Mouse (Mus musculus): ENCODE measurements at regions not wholly inside any gene's neighbourhood (a gene's known extent, or its start where the extent isn't known, plus 50 kb on each side); places are given as distances from the start of the nearest gene placed in this dataset.

DNA sequence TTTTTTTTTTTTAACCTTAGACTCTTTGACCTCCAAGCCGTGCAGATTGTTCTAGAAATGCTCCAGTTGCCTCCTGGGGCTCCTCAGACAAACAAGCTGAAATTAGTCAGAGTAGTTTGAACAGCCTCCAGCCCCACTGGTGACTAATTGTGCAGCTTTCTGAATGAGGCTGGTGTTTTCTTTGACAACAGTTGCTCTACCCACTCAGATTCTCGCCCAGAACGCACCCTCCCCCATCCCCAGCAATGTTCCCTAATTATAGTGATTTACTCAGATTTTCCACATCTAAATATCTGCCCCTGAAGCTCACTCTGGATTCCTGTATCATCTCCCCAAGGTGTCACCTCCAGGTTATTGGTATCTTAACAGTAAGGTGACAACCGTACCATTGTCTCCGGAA lies 76.4 kb upstream of the Rybp start:
- Histone ChIP-seq H3K4me3 (ENCODE audit: insufficient read depth, low read length) (no peak overlapping the region), H3K27ac (ENCODE audit: insufficient read depth, low read length) (no peak overlapping the region), H3K4me1 (ENCODE audit: control insufficient read depth, insufficient read depth, low read length) (no peaks in the 10 kb centered on the region)
- TF ChIP-seq POLR2A (IDR thresholded peaks at IDR 0.05; ENCODE audit: extremely low read depth, insufficient read depth, low read length) (no peak), CTCF (IDR thresholded peaks at IDR 0.05; ENCODE audit: extremely low read depth, insufficient read depth, low read length) (no peak)

DNA sequence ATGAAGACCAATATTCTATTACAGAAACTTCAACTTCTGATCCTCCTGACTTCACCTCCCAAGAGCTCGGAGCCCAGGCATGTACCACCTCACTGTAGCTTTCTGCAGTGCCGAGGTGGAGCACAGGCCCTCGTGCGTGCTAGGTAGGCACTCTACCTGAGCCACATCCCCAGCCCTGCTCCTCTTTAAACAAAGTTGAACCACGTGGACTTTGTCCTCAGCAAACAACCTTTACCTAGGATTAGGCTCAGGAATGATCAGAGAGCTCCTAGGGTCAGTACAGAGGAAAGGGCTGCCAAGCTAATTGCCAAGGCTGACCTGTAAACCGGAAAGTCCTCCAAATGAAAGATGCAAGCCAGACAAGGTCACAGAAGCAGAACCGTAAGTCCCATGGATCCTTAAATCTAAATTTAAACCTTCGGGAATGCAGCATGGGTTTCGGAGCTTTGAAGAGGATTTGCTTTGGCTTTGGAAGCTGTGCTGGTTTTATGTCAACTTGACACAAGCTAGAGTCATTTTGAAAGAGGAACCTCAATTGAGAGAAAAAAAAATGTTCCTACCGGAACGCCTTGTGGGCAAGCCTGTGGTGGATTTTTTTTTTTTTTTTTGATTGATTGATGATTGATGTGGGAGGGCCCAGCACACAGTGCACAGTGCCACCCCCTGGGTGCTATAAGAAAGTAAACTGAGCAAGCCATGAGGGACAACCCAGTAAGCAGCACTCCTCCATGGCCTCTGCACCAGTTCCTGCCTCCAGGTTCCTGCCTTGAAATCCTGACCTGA lies 69.5 kb upstream of the Rybp start:
- Histone ChIP-seq H3K4me1 (ENCODE audit: control insufficient read depth, insufficient read depth, low read length) (no peaks in the 10 kb centered on the region), H3K4me3 (ENCODE audit: insufficient read depth, low read length) (no peak overlapping the region), H3K27ac (ENCODE audit: insufficient read depth, low read length) (no peak overlapping the region)
- TF ChIP-seq POLR2A (IDR thresholded peaks at IDR 0.05; ENCODE audit: extremely low read depth, insufficient read depth, low read length), result no peak
- TF ChIP-seq CTCF (IDR thresholded peaks at IDR 0.05; ENCODE audit: extremely low read depth, insufficient read depth, low read length), result no peak

GRCm38 (mm10) chr6:100355858-100356257 lies 68.6 kb upstream of the Rybp start:
- Histone ChIP-seq H3K4me3 (ENCODE audit: insufficient read depth, low read length) (no peak overlapping the region), H3K4me1 (ENCODE audit: control insufficient read depth, insufficient read depth, low read length) (no peaks in the 10 kb centered on the region), H3K27ac (ENCODE audit: insufficient read depth, low read length) (no peak overlapping the region)
- no peak for TF ChIP-seq CTCF (IDR thresholded peaks at IDR 0.05; ENCODE audit: extremely low read depth, insufficient read depth, low read length)
- no peak for TF ChIP-seq POLR2A (IDR thresholded peaks at IDR 0.05; ENCODE audit: extremely low read depth, insufficient read depth, low read length)

DNA sequence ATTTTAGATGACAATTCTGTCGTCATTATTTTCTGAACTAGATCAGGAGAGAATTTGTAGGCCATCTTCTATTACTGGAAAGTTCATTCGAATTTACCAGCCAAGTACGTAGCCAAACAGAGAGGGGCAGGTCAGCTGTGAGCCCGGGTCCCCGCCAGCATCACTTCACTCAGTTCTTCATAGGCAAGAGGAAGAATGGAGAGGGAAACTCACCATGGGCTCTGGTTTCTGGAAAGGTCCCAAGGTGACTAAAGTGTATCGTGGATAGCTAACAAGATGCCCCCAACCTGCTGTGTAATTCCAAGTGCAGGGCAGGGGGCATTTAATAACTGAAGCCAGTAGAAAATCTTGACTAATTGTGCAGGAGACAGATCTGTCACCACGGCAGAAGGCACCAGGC lies 60.2 kb upstream of the Rybp start:
- H3K4me1 ChIP-seq (ENCODE audit: control insufficient read depth, insufficient read depth, low read length), result no peaks in the 10 kb centered on the region
- H3K27ac ChIP-seq (ENCODE audit: insufficient read depth, low read length), result no peak overlapping the region
- no peak overlapping the region for H3K4me3 ChIP-seq (ENCODE audit: insufficient read depth, low read length)
- TF ChIP-seq POLR2A (IDR thresholded peaks at IDR 0.05; ENCODE audit: extremely low read depth, insufficient read depth, low read length) (no peak), CTCF (IDR thresholded peaks at IDR 0.05; ENCODE audit: extremely low read depth, insufficient read depth, low read length) (no peak)

GRCm38 (mm10) chr6:100345073-100345472 lies 57.8 kb upstream of the Rybp start:
- H3K4me1 ChIP-seq (ENCODE audit: control insufficient read depth, insufficient read depth, low read length), result no peaks in the 10 kb centered on the region
- TF ChIP-seq CTCF (IDR thresholded peaks at IDR 0.05; ENCODE audit: extremely low read depth, insufficient read depth, low read length) (no peak), POLR2A (IDR thresholded peaks at IDR 0.05; ENCODE audit: extremely low read depth, insufficient read depth, low read length) (no peak)
- H3K4me3 ChIP-seq (ENCODE audit: insufficient read depth, low read length), result no peak overlapping the region
- no peak overlapping the region for H3K27ac ChIP-seq (ENCODE audit: insufficient read depth, low read length)

DNA sequence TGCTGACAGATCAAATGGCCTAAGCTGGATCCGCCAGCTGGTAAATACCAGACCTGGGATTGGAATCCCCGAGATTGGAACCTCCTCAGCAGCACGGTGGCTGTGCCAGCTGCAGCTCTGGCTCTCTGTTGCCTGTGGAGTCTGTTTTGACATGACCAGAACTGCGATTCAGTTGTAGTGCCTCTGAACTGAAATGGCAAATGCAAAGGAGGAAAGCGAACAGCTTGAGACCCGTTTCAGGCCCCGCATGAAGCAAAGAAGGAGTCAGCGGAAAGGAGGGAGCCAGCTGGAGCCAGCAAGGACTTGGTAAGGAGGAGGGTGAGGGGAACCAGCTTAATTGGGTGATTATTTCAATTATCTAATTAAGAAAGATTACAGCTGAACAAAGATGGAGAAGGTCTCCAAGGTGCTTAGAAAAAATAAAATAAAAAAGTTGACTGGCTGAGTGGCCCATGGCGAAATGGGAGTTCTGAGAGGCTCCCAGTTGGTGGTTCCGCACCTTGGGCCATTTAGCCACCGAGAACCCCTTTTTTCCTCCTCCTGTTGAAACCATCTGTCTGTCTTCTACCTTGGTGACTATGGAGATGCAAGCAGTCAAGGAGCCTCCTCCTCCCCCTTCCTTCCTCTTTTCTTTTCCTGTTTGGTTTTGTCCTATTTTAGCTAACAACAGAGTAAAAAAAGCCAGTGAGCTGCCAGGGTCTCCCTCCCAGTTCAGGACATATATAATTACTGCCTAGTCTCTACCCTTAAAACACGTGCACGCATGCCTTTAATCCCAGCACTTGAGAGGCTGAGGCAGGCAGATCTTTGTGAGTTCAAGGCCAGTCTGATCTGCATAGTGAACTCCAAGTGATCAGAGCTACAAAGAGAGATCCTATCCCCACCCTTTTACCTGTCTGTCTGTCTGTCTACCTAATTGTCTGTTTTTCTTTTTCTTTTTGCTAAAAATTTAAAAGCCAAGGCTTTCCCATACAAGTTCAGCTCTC lies 54.3 kb upstream of the Rybp start:
- Histone ChIP-seq H3K4me3 (ENCODE audit: insufficient read depth, low read length) (no peak overlapping the region), H3K4me1 (ENCODE audit: control insufficient read depth, insufficient read depth, low read length) (no peaks in the 10 kb centered on the region), H3K27ac (ENCODE audit: insufficient read depth, low read length) (no peak overlapping the region)
- TF ChIP-seq CTCF (IDR thresholded peaks at IDR 0.05; ENCODE audit: extremely low read depth, insufficient read depth, low read length) (no peak), POLR2A (IDR thresholded peaks at IDR 0.05; ENCODE audit: extremely low read depth, insufficient read depth, low read length) (no peak)

DNA sequence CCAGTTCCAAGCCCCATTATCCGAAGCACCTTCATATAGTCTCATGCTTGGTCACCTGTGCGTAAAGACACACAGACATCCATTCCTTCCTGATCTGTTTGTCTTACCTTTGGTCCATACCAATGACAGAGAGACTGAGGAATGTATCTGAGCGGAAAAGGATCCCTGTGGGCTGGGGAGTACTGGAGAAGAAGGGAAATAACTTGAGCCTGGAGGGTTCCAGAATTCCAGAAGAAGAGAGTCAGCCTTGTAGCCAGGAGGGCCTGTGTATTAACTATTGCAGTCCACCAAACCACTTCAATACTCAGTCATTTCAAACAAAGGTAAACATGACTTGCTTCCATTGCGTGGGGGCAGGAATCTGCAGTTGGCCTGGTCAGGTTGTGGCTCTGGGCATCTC lies 51.0 kb upstream of the Rybp start:
- Histone ChIP-seq H3K4me1 (ENCODE audit: control insufficient read depth, insufficient read depth, low read length) (no peaks in the 10 kb centered on the region), H3K4me3 (ENCODE audit: insufficient read depth, low read length) (no peak overlapping the region), H3K27ac (ENCODE audit: insufficient read depth, low read length) (no peak overlapping the region)
- no peak for TF ChIP-seq POLR2A (IDR thresholded peaks at IDR 0.05; ENCODE audit: extremely low read depth, insufficient read depth, low read length)
- TF ChIP-seq CTCF (IDR thresholded peaks at IDR 0.05; ENCODE audit: extremely low read depth, insufficient read depth, low read length), result no peak

Measured in cortical plate, adult 2 months (tissue).